Mouse (Mus musculus) heart, adult 8-10 months (tissue): ENCODE results near the gene Endod1. TPM values are rescaled to one million over a fixed set of nuclear protein-coding genes. Genes with fewer than 3 reads are reported as not detected.

Experiments used
- DNase-seq: peaks from one replicate; pipeline ENCODE4 v3.0.0; 2022; ENCODE audit warnings: low spot score
- total RNA-seq, 4 experiments: library from RNA; stranded (reverse); gene quantifications; 2 replicates each; pipeline ENCODE4 v1.2.4; 2022

Gene Endod1
- total RNA-seq, 4 experiments from 2014 or later = 6.2 to 7.6 (median 7.1) TPM

DNA sequence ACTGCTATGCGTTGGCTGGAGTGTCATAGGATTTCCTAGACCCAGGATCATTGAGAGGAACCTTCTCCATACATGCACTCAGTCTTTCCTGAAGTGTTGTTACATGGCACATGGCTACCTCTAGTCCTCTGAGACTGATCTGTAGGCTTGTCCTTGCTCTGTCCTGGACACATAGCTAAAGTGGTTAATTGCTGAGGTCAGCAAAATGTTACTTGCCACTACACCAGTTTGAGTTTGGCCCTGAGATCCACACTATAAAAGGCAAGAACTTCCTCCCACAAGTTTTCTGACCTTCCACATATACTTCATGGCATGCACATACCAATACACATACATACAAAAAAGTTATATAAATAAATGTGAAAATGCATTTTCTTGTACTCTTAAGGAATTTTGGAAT is 64.7 kb downstream of the Endod1 start:
- no peak for DNase-seq

DNA sequence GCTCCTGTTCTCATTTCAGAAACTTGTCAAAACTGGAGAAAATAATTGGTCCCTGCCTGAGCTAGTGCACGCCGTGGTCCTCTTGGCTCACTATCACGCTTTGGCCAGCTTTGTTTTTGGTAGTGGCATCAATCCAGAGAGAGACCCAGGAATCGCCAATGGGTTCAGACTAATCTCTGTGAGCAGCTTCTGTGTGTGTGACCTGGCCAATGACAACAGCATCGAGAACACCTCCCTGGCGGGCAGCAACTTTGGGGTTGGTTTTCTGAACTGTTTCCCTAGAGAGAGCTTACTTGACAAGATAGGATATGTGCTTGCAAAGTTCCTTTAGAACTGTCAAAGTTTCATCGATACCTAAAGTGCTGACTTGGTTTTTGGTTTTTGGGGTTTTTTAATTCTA is 66.8 kb downstream of the Endod1 start:
- no peak for DNase-seq

DNA sequence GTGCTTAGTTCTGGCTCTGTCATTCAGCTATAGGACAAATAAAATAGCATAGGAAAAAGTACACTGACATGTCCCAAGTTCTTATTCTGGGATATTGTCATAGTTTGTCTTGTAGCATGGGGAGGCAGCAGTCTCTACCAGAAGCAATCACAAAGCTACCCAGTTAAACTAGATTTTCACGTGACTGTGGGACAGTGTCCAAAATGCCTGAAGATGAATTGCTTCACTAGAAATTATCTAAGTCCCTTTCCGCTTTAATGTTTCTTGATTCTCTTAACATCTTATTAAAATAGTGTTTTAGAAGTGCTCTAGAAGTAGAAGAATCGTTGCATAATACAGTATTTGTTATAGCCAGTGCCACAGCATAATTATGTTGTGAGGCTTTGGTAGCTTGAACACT is 67.3 kb downstream of the Endod1 start:
- DNase-seq = no peak

DNA sequence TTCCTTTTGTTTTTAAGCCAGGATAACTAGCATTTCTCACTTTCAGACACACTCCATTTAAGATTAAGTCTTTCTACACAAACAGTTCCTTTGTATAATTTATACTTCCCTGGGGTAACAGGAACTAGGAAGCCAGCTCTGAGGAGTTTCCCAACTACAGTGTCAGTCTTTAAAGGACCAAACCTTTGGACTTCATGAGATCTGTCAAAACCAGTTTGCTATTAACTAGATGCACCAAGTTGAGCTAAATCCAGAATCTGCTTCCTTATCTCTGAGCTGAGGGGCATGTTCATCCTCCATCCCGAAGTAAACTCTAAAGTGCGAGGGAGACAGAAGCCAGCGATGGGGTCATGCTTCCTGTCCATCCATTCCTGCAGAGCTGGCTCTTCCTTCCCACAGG is 74.0 kb downstream of the Endod1 start:
- no peak for DNase-seq

DNA sequence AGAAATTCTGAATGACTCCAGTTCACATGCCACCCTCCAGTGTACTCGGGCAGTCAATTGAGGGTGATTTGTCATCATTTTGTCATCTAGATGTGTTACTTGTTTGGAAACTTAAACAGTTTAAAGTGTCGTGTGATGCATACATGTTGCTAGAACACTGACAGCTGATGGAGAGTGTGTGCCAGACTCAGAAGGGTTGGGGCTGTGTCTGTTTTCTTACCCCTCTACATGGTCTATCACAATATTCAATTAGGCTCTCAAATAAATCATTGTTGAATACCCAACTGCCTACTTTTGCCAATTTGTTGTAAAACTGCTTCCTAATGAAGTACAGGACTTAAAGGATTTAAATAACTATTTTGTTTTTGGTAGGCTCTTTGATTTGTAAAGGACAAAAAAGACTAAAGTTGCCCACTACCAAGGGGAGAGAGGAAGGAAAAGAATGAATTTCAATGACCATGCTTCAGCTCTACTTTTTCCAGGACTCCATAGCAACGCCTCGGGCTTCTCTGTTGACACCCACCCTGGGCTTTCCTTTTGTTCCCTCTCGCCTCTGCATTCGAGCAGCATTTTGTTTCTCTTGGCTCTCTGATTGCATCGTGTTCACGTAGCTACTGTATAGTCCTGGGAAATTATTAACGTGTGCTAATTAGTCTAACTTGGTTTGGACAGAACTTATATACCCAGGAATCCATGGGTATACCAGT is 76.9 kb downstream of the Endod1 start:
- DNase-seq = no peak

Other genes with a start within 250 kb of the Endod1 start
- gene Sesn3, start 106.4 kb downstream of the Endod1 start, total RNA-seq = 10 to 100 TPM; 22.8 to 25.5 (median 25.1) TPM
- gene Kdm4d, start 119.0 kb upstream of the Endod1 start, total RNA-seq = not detected
- 10 to 100 TPM; 58.2 to 79.0 (median 69.0) TPM for gene Cwc15, start 119.1 kb upstream of the Endod1 start, total RNA-seq